Mouse (Mus musculus): ENCODE data around the gene Slc25a5.

DNA sequence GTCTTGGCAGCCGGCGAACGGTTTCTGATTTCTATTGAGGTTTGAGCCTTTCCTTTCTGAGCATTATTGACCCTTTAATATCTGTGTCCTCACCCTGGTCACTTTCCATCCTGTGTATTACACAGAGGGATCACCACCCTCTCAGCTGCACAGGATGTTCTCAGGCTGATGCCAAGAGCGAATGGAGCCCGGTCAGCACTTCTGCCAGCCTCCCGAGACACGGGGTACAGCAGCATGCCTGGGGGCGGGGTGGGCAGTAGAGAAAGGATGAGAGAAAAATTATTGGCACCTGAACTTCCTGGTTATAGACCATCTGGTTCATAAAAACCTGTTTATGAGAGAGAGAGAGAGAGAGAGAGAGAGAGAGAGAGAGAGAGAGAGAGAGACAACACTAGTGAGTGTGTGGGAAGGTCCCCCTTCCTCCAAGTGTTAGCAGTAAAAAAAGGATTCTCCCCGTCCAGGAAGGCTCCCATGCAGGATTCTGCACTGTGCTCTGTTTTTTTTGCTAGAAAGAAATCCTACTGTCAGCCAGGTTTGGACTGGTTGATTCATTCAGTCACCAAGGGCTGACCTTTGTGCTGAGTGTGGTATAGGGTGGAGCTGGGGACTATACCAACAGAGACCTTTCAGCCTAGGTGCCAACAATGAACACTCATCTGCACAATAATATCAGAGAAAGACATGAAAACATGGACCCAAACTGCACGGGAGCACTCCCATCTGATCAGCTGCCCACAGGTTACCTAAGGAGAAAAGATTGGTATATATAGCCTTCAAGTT is 28.7 kb downstream of the Slc25a5 start:
- TF ChIP-seq CTCF (conservative IDR thresholded peaks at IDR 0.05 in 1 of 2, IDR thresholded peaks at IDR 0.05 in 1 of 2; ENCODE audit: low read depth in 2 of 2, low read length in 2 of 2): no peak
- TF ChIP-seq ZMIZ1 (IDR thresholded peaks at IDR 0.05; ENCODE audit: low read depth, low read length): no peak
- no peak for TF ChIP-seq NELFE (IDR thresholded peaks at IDR 0.05; ENCODE audit: low read depth, low read length)
- TF ChIP-seq ZC3H11A (IDR thresholded peaks at IDR 0.05; ENCODE audit: low read depth, low read length): no peak
- TF ChIP-seq TBP (conservative IDR thresholded peaks at IDR 0.05; ENCODE audit: low read depth, low read length): no peak

Data from CH12.LX (cell line).